Mouse (Mus musculus): ENCODE data around the gene Cd302.

The Cd302 gene

GRCm38 (mm10) chr2:60253506-60253905 is 30.8 kb downstream of the Cd302 start:
- in situ Hi-C loops (cut with MboI) = no loop called here

GRCm38 (mm10) chr2:60252782-60253181 is 31.5 kb downstream of the Cd302 start:
- in situ Hi-C loops (cut with MboI) = no loop called here

GRCm38 (mm10) chr2:60234506-60234905 is 49.8 kb downstream of the Cd302 start:
- in situ Hi-C loops (cut with MboI) = no loop called here

GRCm38 (mm10) chr2:60233147-60233546 is 51.1 kb downstream of the Cd302 start:
- in situ Hi-C loops (cut with MboI) = no loop called here

- in situ Hi-C loops (cut with MboI) = no loop called here
Measured at GRCm38 (mm10) chr2:60230361-60230760, 53.9 kb downstream of the Cd302 start.

GRCm38 (mm10) chr2:60228470-60228869 is 55.8 kb downstream of the Cd302 start:
- in situ Hi-C loops (cut with MboI) = no loop called here

- in situ Hi-C loops (cut with MboI) = no loop called here
Measured at GRCm38 (mm10) chr2:60223489-60223888, 60.8 kb downstream of the Cd302 start.

- in situ Hi-C loops (cut with MboI) = no loop called here
Measured at GRCm38 (mm10) chr2:60221954-60222353, 62.3 kb downstream of the Cd302 start.

GRCm38 (mm10) chr2:60221236-60221635 is 63.1 kb downstream of the Cd302 start:
- in situ Hi-C loops (cut with MboI) = no loop called here

GRCm38 (mm10) chr2:60217620-60218019 is 66.7 kb downstream of the Cd302 start:
- in situ Hi-C loops (cut with MboI) = no loop called here

GRCm38 (mm10) chr2:60216547-60217153 is 67.6 kb downstream of the Cd302 start:
- in situ Hi-C loops (cut with MboI) = no loop called here

GRCm38 (mm10) chr2:60214683-60215082 is 69.6 kb downstream of the Cd302 start:
- in situ Hi-C loops (cut with MboI) = no loop called here

- in situ Hi-C loops (cut with MboI) = no loop called here
Measured at GRCm38 (mm10) chr2:60212488-60212887, 71.8 kb downstream of the Cd302 start.

GRCm38 (mm10) chr2:60210821-60211220 is 73.5 kb downstream of the Cd302 start:
- in situ Hi-C loops (cut with MboI) = no loop called here

- in situ Hi-C loops (cut with MboI) = loop anchor here (5.0 kb wide), 1 partner anchor 83 kb away; no protein-coding TSS in a partner anchor
Measured at GRCm38 (mm10) chr2:60209703-60210651, 74.3 kb downstream of the Cd302 start, which contains the start of the genes Baz2b and March7. Gene Baz2b, minus strand, starts transcription at chr2:60209839. Gene March7, plus strand, starts transcription at chr2:60209887.

- in situ Hi-C loops (cut with MboI) = loop anchor here (5.0 kb wide), 1 partner anchor 82 kb away; no protein-coding TSS in a partner anchor
Measured at GRCm38 (mm10) chr2:60209122-60209611, 75.1 kb downstream of the Cd302 start.

GRCm38 (mm10) chr2:60205795-60206194 is 78.5 kb downstream of the Cd302 start:
- in situ Hi-C loops (cut with MboI) = loop anchor here (5.0 kb wide), 1 partner anchor 78 kb away; no protein-coding TSS in a partner anchor

GRCm38 (mm10) chr2:60204162-60204561 is 80.1 kb downstream of the Cd302 start:
- in situ Hi-C loops (cut with MboI) = no loop called here

GRCm38 (mm10) chr2:60203733-60204132 is 80.6 kb downstream of the Cd302 start:
- in situ Hi-C loops (cut with MboI) = no loop called here

- in situ Hi-C loops (cut with MboI) = no loop called here
Measured at GRCm38 (mm10) chr2:60202900-60203530, 81.3 kb downstream of the Cd302 start.

All from mature B cell (primary cell).